Mouse (Mus musculus) myocyte (in vitro differentiated cells): Measurements from ENCODE around the gene Pde8a. TPM values are rescaled to one million over a fixed set of nuclear protein-coding genes. Genes with fewer than 3 reads are reported as not detected.

Source experiments
- H3K27me3 ChIP-seq: one replicate; pipeline ENCODE4 v1.6.1; 2011; ENCODE audit not compliant: control insufficient read depth, insufficient read depth, insufficient read length
- H3K36me3 ChIP-seq: one replicate; pipeline ENCODE4 v1.6.1; 2011; ENCODE audit not compliant: control insufficient read depth, insufficient read depth
- H3K4me2 ChIP-seq: one replicate; pipeline ENCODE4 v1.6.1; 2011; ENCODE audit warnings: low read depth, control low read depth
- H3K4me3 ChIP-seq: one replicate; pipeline ENCODE4 v1.5.1; 2011; ENCODE audit warnings: mild to moderate bottlenecking, control low read depth, moderate library complexity
- H3K79me2 ChIP-seq: one replicate; pipeline ENCODE4 v1.6.1; 2011; ENCODE audit not compliant: control insufficient read depth, insufficient read depth
- H3ac ChIP-seq: one replicate; pipeline ENCODE4 v1.6.1; 2011; ENCODE audit not compliant: control insufficient read depth, insufficient read length
- CEBPB ChIP-seq: IDR thresholded peaks from 2 replicates; pipeline ENCODE4 v1.6.1; 2011; ENCODE audit warnings: mild to moderate bottlenecking, moderate library complexity; ENCODE audit not compliant: poor library complexity, insufficient read depth, severe bottlenecking
- E2F4 ChIP-seq: IDR thresholded peaks from one replicate; pipeline ENCODE4 v1.6.1; 2011; ENCODE audit warnings: mild to moderate bottlenecking, control low read depth, moderate library complexity; ENCODE audit not compliant: insufficient read depth
- MAX ChIP-seq: IDR thresholded peaks from one replicate; pipeline ENCODE4 v1.6.1; 2011; ENCODE audit warnings: low read depth, mild to moderate bottlenecking, control low read depth
- MYOD1 ChIP-seq, 3 experiments: IDR thresholded peaks; one replicate each; pipeline ENCODE4 v1.6.1; 2011; ENCODE audit warnings: control low read depth in 2 of 3, low read depth in 2 of 3, mild to moderate bottlenecking in 2 of 3, moderate library complexity in 1 of 3; ENCODE audit not compliant: insufficient read length in 2 of 3, control insufficient read depth in 1 of 3
- MYOG ChIP-seq, 3 experiments: IDR thresholded peaks; one replicate each; pipeline ENCODE4 v1.6.1; 2011; ENCODE audit warnings: control low read depth in 2 of 3, low read depth in 2 of 3, mild to moderate bottlenecking in 2 of 3; ENCODE audit not compliant: insufficient read length in 2 of 3, control insufficient read depth in 1 of 3, insufficient read depth in 1 of 3
- POLR2A ChIP-seq: IDR thresholded peaks from one replicate; pipeline ENCODE4 v1.6.1; 2011; ENCODE audit warnings: low read depth, mild to moderate bottlenecking, control low read depth, moderate library complexity; ENCODE audit not compliant: insufficient read length
- POLR2AphosphoS2 ChIP-seq: IDR thresholded peaks from one replicate; pipeline ENCODE4 v1.6.1; 2011; ENCODE audit warnings: low read depth, control low read depth; ENCODE audit not compliant: insufficient read length
- REST ChIP-seq: IDR thresholded peaks from one replicate; pipeline ENCODE4 v1.6.1; 2011; ENCODE audit warnings: mild to moderate bottlenecking, control low read depth, moderate library complexity; ENCODE audit not compliant: insufficient read depth, insufficient read length
- SRF ChIP-seq: IDR thresholded peaks from one replicate; pipeline ENCODE4 v1.6.1; 2011; ENCODE audit warnings: low read depth; ENCODE audit not compliant: control insufficient read depth, insufficient read length
- TCF12 ChIP-seq: IDR thresholded peaks from one replicate; pipeline ENCODE4 v1.6.1; 2011; ENCODE audit warnings: mild to moderate bottlenecking, control low read depth; ENCODE audit not compliant: poor library complexity, insufficient read depth, severe bottlenecking
- TCF3 ChIP-seq: IDR thresholded peaks from one replicate; pipeline ENCODE4 v1.6.1; 2011; ENCODE audit warnings: low read depth, control low read depth; ENCODE audit not compliant: insufficient read length
- USF1 ChIP-seq: IDR thresholded peaks from one replicate; pipeline ENCODE4 v1.6.1; 2011; ENCODE audit warnings: low read depth, mild to moderate bottlenecking, control low read depth, moderate library complexity
- polyA plus RNA-seq: library from polyadenylated mRNA; unstranded; fragments of >200 nt; fragmentation: generic; extraction: Trizol; gene quantifications from one replicate; pipeline ENCODE4 v1.2.1, GENCODE M21; 2012; ENCODE audit warnings: missing spikeins

Pde8a gene
- polyA plus RNA-seq, 1 experiment: 3.5 TPM

GRCm38 (mm10) chr7:81173931-81174330, 39.5 kb upstream of the Pde8a start:
- Histone ChIP-seq H3K4me2 (no peak overlapping the region), H3K4me3 (no peak overlapping the region), H3K36me3 (no peaks in the 10 kb centered on the region), H3K27me3 (no peaks in the 10 kb centered on the region), H3ac (no peak overlapping the region), H3K79me2 (no peaks in the 10 kb centered on the region)
- no peak for TF ChIP-seq MAX
- TF ChIP-seq POLR2AphosphoS2: no peak
- TF ChIP-seq USF1: no peak
- TF ChIP-seq E2F4: no peak
- TF ChIP-seq CEBPB: no peak
- TF ChIP-seq MYOD1 (IDR thresholded peaks at IDR 0.05; ENCODE audit: control insufficient read depth in 1 of 3, insufficient read length in 2 of 3, low read depth in 2 of 3): no peak
- no peak for TF ChIP-seq MYOG (IDR thresholded peaks at IDR 0.05; ENCODE audit: control insufficient read depth in 1 of 3, insufficient read depth in 1 of 3, insufficient read length in 2 of 3, low read depth in 2 of 3)
- TF ChIP-seq SRF: no peak
- no peak for TF ChIP-seq TCF3
- TF ChIP-seq POLR2A: no peak
- no peak for TF ChIP-seq REST

GRCm38 (mm10) chr7:81174654-81175053, 38.7 kb upstream of the Pde8a start:
- no peaks in the 10 kb centered on the region for H3K79me2 ChIP-seq
- H3K27me3 ChIP-seq: no peaks in the 10 kb centered on the region
- no peak overlapping the region for H3ac ChIP-seq

GRCm38 (mm10) chr7:81176187-81176769, 37.1 kb upstream of the Pde8a start:
- Histone ChIP-seq H3K4me2 (no peak overlapping the region), H3K4me3 (no peak overlapping the region), H3ac (no peak overlapping the region), H3K27me3 (no peaks in the 10 kb centered on the region), H3K79me2 (no peaks in the 10 kb centered on the region), H3K36me3 (no peaks in the 10 kb centered on the region)
- TF ChIP-seq POLR2A (no peak), REST (no peak), E2F4 (no peak), TCF12 (no peak), POLR2AphosphoS2 (no peak), SRF (no peak), MYOD1 (IDR thresholded peaks at IDR 0.05; ENCODE audit: control insufficient read depth in 1 of 3, insufficient read length in 2 of 3, low read depth in 2 of 3) (no peak), USF1 (no peak), MYOG (IDR thresholded peaks at IDR 0.05; ENCODE audit: control insufficient read depth in 1 of 3, insufficient read depth in 1 of 3, insufficient read length in 2 of 3, low read depth in 2 of 3) (no peak), TCF3 (no peak), MAX (no peak), CEBPB (no peak)

More at GRCm38 (mm10) chr7:81174654-81175053, 38.7 kb upstream of the Pde8a start:
- H3K4me3 ChIP-seq: no peak overlapping the region
- no peaks in the 10 kb centered on the region for H3K36me3 ChIP-seq
- H3K4me2 ChIP-seq: no peak overlapping the region
- TF ChIP-seq USF1 (no peak), MYOD1 (IDR thresholded peaks at IDR 0.05; ENCODE audit: control insufficient read depth in 1 of 3, insufficient read length in 2 of 3, low read depth in 2 of 3) (no peak), TCF3 (no peak), MYOG (IDR thresholded peaks at IDR 0.05; ENCODE audit: control insufficient read depth in 1 of 3, insufficient read depth in 1 of 3, insufficient read length in 2 of 3, low read depth in 2 of 3) (no peak), MAX (no peak), E2F4 (no peak), TCF12 (no peak), REST (no peak), POLR2AphosphoS2 (no peak)

GRCm38 (mm10) chr7:81179494-81179893, 33.9 kb upstream of the Pde8a start:
- H3ac ChIP-seq: no peak overlapping the region
- no peaks in the 10 kb centered on the region for H3K36me3 ChIP-seq
- TF ChIP-seq SRF (peak; percentile 85), REST (no peak), TCF12 (no peak), POLR2AphosphoS2 (no peak), MYOD1 (IDR thresholded peaks at IDR 0.05; ENCODE audit: control insufficient read depth in 1 of 3, insufficient read length in 2 of 3, low read depth in 2 of 3) (no peak), USF1 (no peak), POLR2A (no peak)
- no peaks in the 10 kb centered on the region for H3K79me2 ChIP-seq
- H3K4me2 ChIP-seq: peak overlapping the region; percentile 41
- no peak overlapping the region for H3K4me3 ChIP-seq
- H3K27me3 ChIP-seq: no peaks in the 10 kb centered on the region

GRCm38 (mm10) chr7:81182492-81183175, 30.8 kb upstream of the Pde8a start:
- TF ChIP-seq POLR2A: no peak
- no peak for TF ChIP-seq POLR2AphosphoS2
- TF ChIP-seq USF1: no peak
- no peak for TF ChIP-seq TCF12
- TF ChIP-seq MAX: no peak
- no peak for TF ChIP-seq E2F4
- TF ChIP-seq REST: no peak
- TF ChIP-seq CEBPB: 0 out of 2 replicates have a peak, but pooled peaks have one; percentile 1
- TF ChIP-seq MYOG (IDR thresholded peaks at IDR 0.05; ENCODE audit: control insufficient read depth in 1 of 3, insufficient read depth in 1 of 3, insufficient read length in 2 of 3, low read depth in 2 of 3): no peak
- Histone ChIP-seq H3K4me2 (peak overlapping the region; percentile 70), H3K27me3 (no peaks in the 10 kb centered on the region), H3ac (no peak overlapping the region), H3K36me3 (no peaks in the 10 kb centered on the region), H3K4me3 (no peak overlapping the region), H3K79me2 (no peaks in the 10 kb centered on the region)
